Mouse (Mus musculus) MEL (cell line): ENCODE data around the gene Tepsin. TPM values are rescaled to one million over a fixed set of nuclear protein-coding genes. Genes with fewer than 3 reads are reported as not detected.

Experiments used
- DNase-seq: peaks from one replicate; pipeline ENCODE4 v3.0.0; 2011; ENCODE audit warnings: low read depth, low spot score
- H3K27ac ChIP-seq: 2 replicates; pipeline ENCODE4 v1.5.1; 2012; ENCODE audit warnings: low read depth, mild to moderate bottlenecking, control low read depth, low read length, moderate library complexity; ENCODE audit not compliant: control insufficient read depth
- H3K27me3 ChIP-seq, 2 experiments: fragments of 150-350 bp in 1 of 2; sonication (generic) in 1 of 2; 2 replicates each; pipeline ENCODE4 v1.6.1; 2012; ENCODE audit warnings: low read length in 2 of 2, mild to moderate bottlenecking in 2 of 2, improper control_type of control experiment in 1 of 2, moderate library complexity in 1 of 2; ENCODE audit not compliant: insufficient read depth in 2 of 2, control insufficient read depth in 1 of 2
- H3K36me3 ChIP-seq, 2 experiments: 2 replicates each; pipeline ENCODE4 v1.6.1; 2012 to 2014; ENCODE audit warnings: low read length in 2 of 2, improper control_type of control experiment in 1 of 2, inconsistent platforms in 1 of 2, mild to moderate bottlenecking in 1 of 2; ENCODE audit not compliant: insufficient read depth in 2 of 2, control insufficient read depth in 1 of 2
- H3K4me1 ChIP-seq, 2 experiments: fragments of 150-350 bp in 1 of 2; sonication (generic) in 1 of 2; 2 replicates each; pipeline ENCODE4 v1.6.1; 2012; ENCODE audit warnings: low read length in 2 of 2, improper control_type of control experiment in 1 of 2, mild to moderate bottlenecking in 1 of 2; ENCODE audit not compliant: insufficient read depth in 2 of 2, control insufficient read depth in 1 of 2
- H3K4me3 ChIP-seq, 2 experiments: fragments of 150-350 bp in 1 of 2; sonication (generic) in 1 of 2; 2 replicates each; pipeline ENCODE4 v1.5.1; 2012; ENCODE audit warnings: low read depth in 2 of 2, low read length in 2 of 2, mild to moderate bottlenecking in 2 of 2, moderate library complexity in 2 of 2, control low read depth in 1 of 2, improper control_type of control experiment in 1 of 2; ENCODE audit not compliant: control insufficient read depth in 1 of 2, insufficient read depth in 1 of 2
- H3K79me2 ChIP-seq: 2 replicates; pipeline ENCODE4 v1.6.1; 2012; ENCODE audit warnings: mild to moderate bottlenecking, low read length, moderate library complexity; ENCODE audit not compliant: control insufficient read depth, poor library complexity, insufficient read depth
- H3K9ac ChIP-seq: 2 replicates; pipeline ENCODE4 v1.6.1; 2012; ENCODE audit warnings: low read depth, mild to moderate bottlenecking, control low read depth, low read length, moderate library complexity; ENCODE audit not compliant: control insufficient read depth, poor library complexity, severe bottlenecking
- H3K9me3 ChIP-seq: fragments of 150-350 bp; sonication (generic); replicated peaks from 2 replicates; pipeline ENCODE4 v1.6.1; 2012; ENCODE audit warnings: mild to moderate bottlenecking, low read length, improper control_type of control experiment, moderate library complexity; ENCODE audit not compliant: insufficient read depth
- BHLHE40 ChIP-seq: IDR thresholded peaks from 2 replicates; pipeline ENCODE4 v1.6.1; 2012; ENCODE audit warnings: low read depth, mild to moderate bottlenecking, inconsistent platforms, low read length, improper control_type of control experiment, borderline replicate concordance
- CTCF ChIP-seq, 3 experiments: IDR thresholded peaks in 2 of 3; conservative IDR thresholded peaks in 1 of 3; 2 replicates each; pipeline ENCODE4 v1.5.1; 2011 to 2012; ENCODE audit warnings: low read length in 3 of 3, low read depth in 2 of 3, mild to moderate bottlenecking in 2 of 3, improper control_type of control experiment in 1 of 3, inconsistent platforms in 1 of 3, mixed read lengths in 1 of 3, moderate library complexity in 1 of 3; ENCODE audit not compliant: control insufficient read depth in 1 of 3, insufficient read depth in 1 of 3, poor library complexity in 1 of 3, severe bottlenecking in 1 of 3
- EP300 ChIP-seq, 2 experiments: IDR thresholded peaks; 2 replicates each; pipeline ENCODE4 v1.6.1; 2011; ENCODE audit warnings: improper control_type of control experiment in 2 of 2, low read length in 2 of 2, low read depth in 1 of 2, mild to moderate bottlenecking in 1 of 2
- ETS1 ChIP-seq: IDR thresholded peaks from 2 replicates; pipeline ENCODE4 v1.6.1; 2012; ENCODE audit warnings: low read depth, mild to moderate bottlenecking, inconsistent platforms, low read length, improper control_type of control experiment, moderate library complexity
- GATA1 ChIP-seq: IDR thresholded peaks from 2 replicates; pipeline ENCODE4 v1.6.1; 2011; ENCODE audit warnings: low read depth, low read length, improper control_type of control experiment
- KAT2A ChIP-seq: conservative IDR thresholded peaks from 2 replicates; pipeline ENCODE4 v1.6.1; 2012; ENCODE audit warnings: low read depth, low read length, improper control_type of control experiment, inconsistent platforms
- MYB ChIP-seq: IDR thresholded peaks from 2 replicates; pipeline ENCODE4 v1.6.1; 2011; ENCODE audit warnings: mild to moderate bottlenecking, low read depth, low read length, improper control_type of control experiment
- NELFE ChIP-seq: IDR thresholded peaks from 2 replicates; pipeline ENCODE4 v1.6.1; 2011; ENCODE audit warnings: low read depth, low read length, improper control_type of control experiment
- POLR2AphosphoS2 ChIP-seq: IDR thresholded peaks from 2 replicates; pipeline ENCODE4 v1.6.1; 2011; ENCODE audit warnings: low read length, improper control_type of control experiment
- SMC3 ChIP-seq: IDR thresholded peaks from 2 replicates; pipeline ENCODE4 v1.6.1; 2011; ENCODE audit warnings: low read depth, low read length, improper control_type of control experiment
- TCF12 ChIP-seq: IDR thresholded peaks from 2 replicates; pipeline ENCODE4 v1.6.1; 2014; ENCODE audit warnings: low read depth, mild to moderate bottlenecking, inconsistent platforms, low read length, improper control_type of control experiment, moderate library complexity
- ZC3H11A ChIP-seq: IDR thresholded peaks from 2 replicates; pipeline ENCODE4 v1.6.1; 2012; ENCODE audit warnings: low read depth, mild to moderate bottlenecking, inconsistent platforms, low read length, improper control_type of control experiment
- polyA plus RNA-seq, 2 experiments: library from polyadenylated mRNA; stranded (reverse) in 1 of 2; unstranded in 1 of 2; fragments of >175 nt in 1 of 2; fragments of >200 nt in 1 of 2; gene quantifications; 2 replicates each; pipeline versions ENCODE4 v1.2.1 to v1.2.4; 2012; ENCODE audit warnings: low replicate concordance in 2 of 2, low read depth in 1 of 2; ENCODE audit not compliant: insufficient read length in 2 of 2, insufficient read depth in 1 of 2, missing spikeins in 1 of 2
- total RNA-seq: library from RNA; depleted of rRNA; stranded (reverse); fragments of 300-350 nt; gene quantifications from 2 replicates; pipeline ENCODE4 v1.2.3, GENCODE M21; 2012

The Tepsin gene
- total and polyA plus RNA-seq, 3 experiments: 14.3 to 16.6 TPM; not detected in 1

DNA sequence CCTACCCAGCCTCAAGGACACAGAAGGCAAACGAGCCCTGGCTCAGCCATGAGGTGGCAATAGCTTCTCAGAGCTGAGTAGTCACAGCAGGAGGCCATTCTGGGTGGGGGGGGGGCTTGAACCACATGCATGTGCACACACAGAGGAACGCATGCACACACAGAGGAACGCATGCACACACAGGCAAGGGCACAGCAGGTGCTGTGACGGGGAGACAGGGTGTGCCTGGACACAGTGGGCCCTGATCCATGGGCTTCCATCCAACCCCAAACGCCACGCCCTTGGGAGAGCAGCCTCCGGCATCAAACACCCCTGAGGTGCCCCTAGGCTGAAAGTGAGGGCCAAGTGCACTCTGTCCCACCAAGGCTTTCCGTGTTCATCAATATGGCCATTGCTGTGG lies 37.7 kb upstream of the Tepsin start:
- Histone ChIP-seq H3K27me3 (no peaks in the 10 kb centered on the region), H3K9ac (no peak overlapping the region), H3K27ac (peak overlapping the region; percentile 43; the same call in 1 of the 2 replicates), H3K9me3 (no peaks in the 10 kb centered on the region)
- no peak for DNase-seq
- TF ChIP-seq SMC3 (no peak), MYB (no peak), CTCF (IDR thresholded peaks at IDR 0.05 in 2 of 3, conservative IDR thresholded peaks at IDR 0.05 in 1 of 3; ENCODE audit: control insufficient read depth in 1 of 3, insufficient read depth in 1 of 3, low read depth in 2 of 3, low read length in 3 of 3, poor library complexity in 1 of 3, severe bottlenecking in 1 of 3) (no peak), POLR2AphosphoS2 (no peak), NELFE (no peak), BHLHE40 (no peak)
- TF ChIP-seq, all 39 proteins: peak for 0
- H3K4me1 ChIP-seq: peaks cover 22 to 42% of the 10 kb centered on the region in 2 experiments
- no peaks in the 10 kb centered on the region; the same call in 1 of the 2 replicates for H3K79me2 ChIP-seq
- H3K4me3 ChIP-seq: no peak overlapping the region
- H3K36me3 ChIP-seq: peaks cover 12 to 35% of the 10 kb centered on the region in 2 experiments

GRCm38 (mm10) chr11:120134847-120135530 lies 36.5 kb upstream of the Tepsin start:
- peaks cover 15 to 34% of the 10 kb centered on the region in 2 experiments for H3K36me3 ChIP-seq
- no peak overlapping the region for H3K9ac ChIP-seq
- 0 out of 2 replicates have a peak, but pooled peaks have one; percentile 32 for TF ChIP-seq POLR2AphosphoS2
- no peak for TF ChIP-seq TCF12
- no peak for TF ChIP-seq ZC3H11A
- no peak for TF ChIP-seq ETS1
- H3K79me2 ChIP-seq: no peaks in the 10 kb centered on the region; the same call in 1 of the 2 replicates
- peaks cover 22 to 39% of the 10 kb centered on the region in 2 experiments for H3K4me1 ChIP-seq
- H3K27ac ChIP-seq: no peak overlapping the region
- H3K9me3 ChIP-seq: no peaks in the 10 kb centered on the region
- H3K27me3 ChIP-seq: no peaks in the 10 kb centered on the region
- DNase-seq: no peak
- H3K4me3 ChIP-seq: no peak overlapping the region

DNA sequence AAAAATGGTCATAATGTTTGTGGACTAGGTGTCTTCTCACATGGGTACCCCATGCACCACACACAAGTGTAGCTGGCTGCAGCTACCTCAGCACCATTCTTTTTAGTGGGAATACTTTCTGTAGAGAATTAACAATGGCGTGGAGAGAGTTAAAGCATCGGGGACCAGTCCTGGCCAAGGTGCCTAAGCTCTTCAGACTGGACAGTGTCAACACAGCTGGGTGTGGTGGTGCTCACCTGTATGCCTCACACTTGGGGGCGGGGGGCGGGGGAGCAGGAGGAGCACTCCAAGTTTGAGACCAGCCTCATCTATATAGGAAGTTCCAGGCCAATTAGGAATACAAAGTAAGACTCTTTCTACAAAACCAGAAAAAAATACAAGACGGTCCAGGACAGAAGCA lies 35.6 kb upstream of the Tepsin start:
- Histone ChIP-seq H3K27me3 (no peaks in the 10 kb centered on the region), H3K4me3 (no peak overlapping the region), H3K36me3 (peaks cover 15 to 27% of the 10 kb centered on the region in 2 experiments), H3K9ac (no peak overlapping the region), H3K4me1 (peaks cover 17 to 32% of the 10 kb centered on the region in 2 experiments), H3K9me3 (no peaks in the 10 kb centered on the region), H3K27ac (no peak overlapping the region), H3K79me2 (no peaks in the 10 kb centered on the region; the same call in 1 of the 2 replicates)
- DNase-seq: no peak
- no peak for TF ChIP-seq GATA1
- no peak for TF ChIP-seq EP300 (IDR thresholded peaks at IDR 0.05; ENCODE audit: low read depth in 1 of 2, low read length in 2 of 2)
- no peak for TF ChIP-seq KAT2A
